9 mouse cellular contexts compared by ENCODE assay signal in genomic region chr14:14347836-14348621, GRCm38 (mm10). TPM values are rescaled to one million over a fixed set of nuclear protein-coding genes. Genes with fewer than 3 reads are reported as not detected.
DNase-seq lines count a peak whose midpoint lies in the region; ATAC-seq lines count a peak whose summit lies in the region.
"Had no signal": no experiment of that assay in that cellular context is flagged by ENCODE, and none has a peak within 500 bp of the region (broad histone marks: within the 10 kb centered on the region; RNA-seq: fewer than 3 reads in every experiment).

No protein-coding gene starts in this region.

- WGBS in forebrain, embryonic 10.5 days: 92% methylated on average over 14 of the region's 14 CpGs
- WGBS in forebrain, embryonic 15.5 days: 93% methylated on average over 14 of the region's 14 CpGs
- 95% methylated on average over 13 of the region's 14 CpGs for WGBS in neural tube, embryonic 11.5 days
- WGBS in embryonic facial prominence, embryonic 10.5 days: 96% methylated on average over 14 of the region's 14 CpGs

- no peaks in the 10 kb centered on the region for H3K27me3 ChIP-seq in forebrain, embryonic 10.5 days (ENCODE audit: poor library complexity, severe bottlenecking)
- H3K27me3 ChIP-seq in forebrain, embryonic 15.5 days: no peaks in the 10 kb centered on the region
- no peaks in the 10 kb centered on the region for H3K27me3 ChIP-seq in neural tube, embryonic 11.5 days (ENCODE audit: control insufficient read depth, insufficient read depth, low read length)
- H3K27me3 ChIP-seq in embryonic facial prominence, embryonic 10.5 days (replicated peaks; ENCODE audit: low read depth, poor library complexity, severe bottlenecking): no peaks in the 10 kb centered on the region
- H3K27me3 ChIP-seq: limb, embryonic 12.5 days had no signal

- intact Hi-C loops in left cerebral cortex, postnatal 36 days (cut with DNase I): no loop called here

- peaks cover 33% of the 10 kb centered on the region for H3K36me3 ChIP-seq in forebrain, embryonic 10.5 days (replicated peaks)
- H3K36me3 ChIP-seq in forebrain, embryonic 15.5 days: no peaks in the 10 kb centered on the region
- no peaks in the 10 kb centered on the region for H3K36me3 ChIP-seq in neural tube, embryonic 11.5 days (ENCODE audit: control insufficient read depth, insufficient read depth, low read length)
- H3K36me3 ChIP-seq in embryonic facial prominence, embryonic 10.5 days (replicated peaks): peaks cover 40% of the 10 kb centered on the region

- peak; percentile 19 for DNase-seq in forebrain, embryonic 10.5 days (ENCODE audit: extremely low spot score, low spot score)
- DNase-seq in neural tube, embryonic 11.5 days (ENCODE audit: low spot score): peak; percentile 42
- no peak for DNase-seq in neural tube, embryonic 10.5 days (ENCODE audit: extremely low spot score, low spot score)
- peak; percentile 34 for DNase-seq in embryonic facial prominence, embryonic 10.5 days (ENCODE audit: low spot score)
- peak; percentile 42 to 43 for DNase-seq in left cerebral cortex, postnatal 36 days (ENCODE audit: low spot score in 2 of 2)
- peak; percentile 25 for DNase-seq in retina, embryonic 14.5 days (ENCODE audit: low spot score)
- DNase-seq in adipocyte (ENCODE audit: low spot score): no peak

- peaks cover 11% of the 10 kb centered on the region for H3K4me1 ChIP-seq in forebrain, embryonic 10.5 days
- H3K4me1 ChIP-seq in forebrain, embryonic 15.5 days: 0 out of 2 replicates have a peak, but pooled peaks cover 7% of the 10 kb centered on the region
- no peaks in the 10 kb centered on the region for H3K4me1 ChIP-seq in neural tube, embryonic 11.5 days (ENCODE audit: control insufficient read depth, insufficient read depth, low read length)
- peaks cover 5% of the 10 kb centered on the region; the same call in 1 of the 2 replicates for H3K4me1 ChIP-seq in embryonic facial prominence, embryonic 10.5 days
- H3K4me1 ChIP-seq: limb, embryonic 12.5 days had no signal

- no peak for ATAC-seq in forebrain, embryonic 15.5 days (replicated peaks)
- peak; percentile 32; the same call in 1 of the 2 replicates for ATAC-seq in neural tube, embryonic 11.5 days (ENCODE audit: insufficient read depth, low FRiP score, low TSS enrichment)

- H3K4me3 ChIP-seq in forebrain, embryonic 10.5 days: no peak overlapping the region
- no peak overlapping the region for H3K4me3 ChIP-seq in forebrain, embryonic 15.5 days
- H3K4me3 ChIP-seq in neural tube, embryonic 11.5 days (ENCODE audit: low read depth, low read length): no peak overlapping the region
- H3K4me3 ChIP-seq in embryonic facial prominence, embryonic 10.5 days: no peak overlapping the region

- peaks cover 77% of the 10 kb centered on the region for H3K9me3 ChIP-seq in forebrain, embryonic 10.5 days
- H3K9me3 ChIP-seq in forebrain, embryonic 15.5 days: peaks cover 15% of the 10 kb centered on the region; the same call in 1 of the 2 replicates
- peaks cover 29% of the 10 kb centered on the region for H3K9me3 ChIP-seq in neural tube, embryonic 11.5 days (ENCODE audit: control insufficient read depth, low read length)
- peaks cover 79% of the 10 kb centered on the region for H3K9me3 ChIP-seq in embryonic facial prominence, embryonic 10.5 days

- H3K9ac ChIP-seq in forebrain, embryonic 15.5 days (replicated peaks): no peak overlapping the region
- H3K9ac ChIP-seq in neural tube, embryonic 11.5 days (ENCODE audit: low read length): no peak overlapping the region
- H3K9ac ChIP-seq: limb, embryonic 12.5 days had no signal

- H3K27ac ChIP-seq in forebrain, embryonic 10.5 days: no peak overlapping the region
- H3K27ac ChIP-seq in forebrain, embryonic 15.5 days (replicated peaks): no peak overlapping the region
- no peak overlapping the region for H3K27ac ChIP-seq in neural tube, embryonic 11.5 days (ENCODE audit: low read depth, low read length)
- H3K27ac ChIP-seq in embryonic facial prominence, embryonic 10.5 days (replicated peaks): no peak overlapping the region
- H3K27ac ChIP-seq: limb, embryonic 12.5 days had no signal

- no peak overlapping the region for H3K4me2 ChIP-seq in forebrain, embryonic 15.5 days (replicated peaks)
- H3K4me2 ChIP-seq in neural tube, embryonic 11.5 days (ENCODE audit: low read depth): no peak overlapping the region
- H3K4me2 ChIP-seq: limb, embryonic 12.5 days had no signal

RNA-seq across cellular contexts. Expression of gene Il3ra, which starts 2.0 kb away (rescaled TPM):
- 1.6 and 2.2 TPM in 2 replicates for polyA plus RNA-seq in forebrain, embryonic 10.5 days (2016; fragmentation: Nextera tagmentation; extraction: Ambion mirVana)
- polyA plus RNA-seq in forebrain, embryonic 15.5 days (2015; fragmentation: Nextera tagmentation; extraction: Ambion mirVana): 2.1 TPM in 2 replicates
- 2.4 and 3.1 TPM in 2 replicates for polyA plus RNA-seq in neural tube, embryonic 11.5 days (2014; fragmentation: Nextera tagmentation; extraction: Ambion mirVana)
- polyA plus RNA-seq in embryonic facial prominence, embryonic 10.5 days (2016; fragmentation: Nextera tagmentation; extraction: Ambion mirVana): 1.8 and 2.2 TPM in 2 replicates
- 1 to 10 TPM; 3.6 to 3.9 TPM for total RNA-seq in left cerebral cortex, postnatal 36 days (2021)

RNA-seq across cellular contexts. Expression of gene Olfr31, which starts 25.4 kb away (rescaled TPM):
- polyA plus RNA-seq in forebrain, embryonic 10.5 days (2016; fragmentation: Nextera tagmentation; extraction: Ambion mirVana): not detected in 2 replicates
- polyA plus RNA-seq in forebrain, embryonic 15.5 days (2015; fragmentation: Nextera tagmentation; extraction: Ambion mirVana): not detected in 2 replicates
- polyA plus RNA-seq in neural tube, embryonic 11.5 days (2014; fragmentation: Nextera tagmentation; extraction: Ambion mirVana): not detected in 2 replicates
- polyA plus RNA-seq in embryonic facial prominence, embryonic 10.5 days (2016; fragmentation: Nextera tagmentation; extraction: Ambion mirVana): not detected in 2 replicates
- total RNA-seq in left cerebral cortex, postnatal 36 days (2021): not detected
- polyA plus RNA-seq: limb, embryonic 12.5 days had no signal

RNA-seq across cellular contexts. Expression of gene Olfr721-ps1, which starts 53.1 kb away (rescaled TPM):
- not detected in 2 replicates for polyA plus RNA-seq in forebrain, embryonic 10.5 days (2016; fragmentation: Nextera tagmentation; extraction: Ambion mirVana)
- polyA plus RNA-seq in forebrain, embryonic 15.5 days (2015; fragmentation: Nextera tagmentation; extraction: Ambion mirVana): not detected in 2 replicates
- polyA plus RNA-seq in neural tube, embryonic 11.5 days (2014; fragmentation: Nextera tagmentation; extraction: Ambion mirVana): not detected in 2 replicates
- not detected in 2 replicates for polyA plus RNA-seq in embryonic facial prominence, embryonic 10.5 days (2016; fragmentation: Nextera tagmentation; extraction: Ambion mirVana)
- not detected for total RNA-seq in left cerebral cortex, postnatal 36 days (2021)
- polyA plus RNA-seq: limb, embryonic 12.5 days had no signal

Comparison
In these comparisons a context has a peak if more than half of its experiments do, and no peak if none do; other contexts are left out.
1. DNase-seq: peak in forebrain, embryonic 10.5 days (single experiment), neural tube, embryonic 11.5 days (single experiment), embryonic facial prominence, embryonic 10.5 days (single experiment), left cerebral cortex, postnatal 36 days (2 of 2) and retina, embryonic 14.5 days (single experiment); none in neural tube, embryonic 10.5 days (single experiment) and adipocyte (single experiment).